Mouse (Mus musculus): ENCODE measurements around the gene Asb10.
A peak's percentile ranks its signal among the peaks of the same experiment; 100 is the strongest.
"Not testable (repeated sequence)": the region's sequence is repeated elsewhere in the genome, so short reads cannot be mapped to it uniquely, and the experiment has no call there.

The Asb10 gene

DNA sequence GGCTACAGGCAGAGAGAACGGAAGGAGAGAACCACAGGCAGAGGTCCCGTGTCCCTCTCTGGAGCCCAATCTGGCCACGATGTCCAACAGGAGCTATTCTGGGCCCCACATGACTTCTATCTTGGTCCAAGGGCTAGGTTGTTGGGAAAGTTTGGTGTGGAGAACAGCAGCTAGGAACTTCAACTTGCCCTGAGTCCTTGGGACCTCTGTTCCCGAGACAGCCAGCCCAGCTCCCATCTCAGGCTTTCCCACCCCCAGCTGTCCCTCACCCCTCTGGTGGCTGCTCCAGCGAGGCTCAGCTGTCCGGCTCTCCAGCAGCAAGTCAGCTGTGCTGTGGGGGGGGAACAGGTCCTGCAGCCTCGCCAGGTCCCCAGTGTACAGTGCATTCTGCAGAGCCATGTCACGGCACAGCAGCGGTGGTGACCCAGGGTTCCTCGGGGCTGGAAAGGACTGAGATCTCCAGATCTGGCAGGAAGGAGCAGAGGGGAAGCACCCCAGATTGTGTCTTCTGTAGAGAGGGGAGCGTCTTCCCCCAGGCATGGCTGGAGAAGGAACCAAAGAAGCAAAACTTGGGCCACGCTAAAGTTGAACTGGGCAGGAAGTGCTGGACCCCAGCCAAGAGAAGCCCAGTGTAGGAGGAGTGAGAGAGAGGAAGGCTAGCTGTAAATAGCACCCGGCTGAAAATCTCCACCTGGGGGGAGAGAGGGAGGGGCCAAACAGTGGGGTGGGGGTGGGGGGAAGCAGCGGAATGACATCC is at the start of gene Asb10:
Asb10 (minus strand) TSS at position 592 of the 757 bp plus-strand sequence.
- no peak for DNase-seq

DNA sequence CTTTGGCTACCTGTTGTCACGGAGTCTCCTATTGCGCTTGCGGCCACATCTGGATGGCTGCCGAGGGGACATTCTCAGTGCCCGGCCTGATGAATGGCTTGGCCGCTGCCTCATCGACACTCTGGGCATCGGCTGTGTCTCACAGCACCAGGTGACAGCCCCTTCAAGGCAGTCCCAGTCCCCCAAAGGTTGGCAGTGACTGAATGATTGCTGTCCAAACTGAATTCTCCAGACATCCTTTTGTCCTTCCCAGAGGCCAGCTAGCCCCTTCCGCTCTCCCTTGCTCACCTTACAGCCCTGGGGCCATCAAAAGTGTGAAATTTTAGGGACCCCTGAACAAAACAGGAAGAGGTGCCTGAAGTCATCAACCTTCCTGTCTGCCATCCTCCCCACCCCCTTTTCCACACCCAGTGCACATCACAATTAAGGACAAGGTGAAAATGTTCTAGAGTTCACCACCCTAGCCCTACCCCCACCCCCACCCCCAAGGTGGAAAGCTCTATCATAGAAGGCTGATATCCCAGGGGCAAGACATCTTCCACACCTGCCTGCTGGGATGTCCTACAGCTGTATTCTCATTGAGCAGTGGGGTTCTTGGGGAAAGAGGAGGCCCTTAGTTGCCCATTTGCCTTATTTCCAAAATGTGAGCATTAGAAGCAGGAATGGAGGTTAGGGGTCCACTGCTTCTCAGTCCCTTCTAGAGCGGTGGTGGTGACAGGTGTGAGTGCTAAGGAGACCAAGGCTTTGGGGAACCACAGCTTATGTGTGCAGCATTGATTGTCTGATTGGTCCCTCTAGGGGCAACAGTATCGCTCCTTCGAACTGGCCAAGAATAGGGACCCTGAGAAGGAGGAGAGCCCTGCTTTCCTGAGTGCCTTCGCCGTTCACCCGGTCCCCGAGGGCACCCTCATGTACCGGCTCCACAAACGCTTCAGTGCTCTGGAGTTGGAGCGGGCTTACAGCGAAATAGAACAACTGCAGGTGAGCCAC is 49.0 kb upstream of the Asb10 start:
- DNase-seq, result no peak

DNA sequence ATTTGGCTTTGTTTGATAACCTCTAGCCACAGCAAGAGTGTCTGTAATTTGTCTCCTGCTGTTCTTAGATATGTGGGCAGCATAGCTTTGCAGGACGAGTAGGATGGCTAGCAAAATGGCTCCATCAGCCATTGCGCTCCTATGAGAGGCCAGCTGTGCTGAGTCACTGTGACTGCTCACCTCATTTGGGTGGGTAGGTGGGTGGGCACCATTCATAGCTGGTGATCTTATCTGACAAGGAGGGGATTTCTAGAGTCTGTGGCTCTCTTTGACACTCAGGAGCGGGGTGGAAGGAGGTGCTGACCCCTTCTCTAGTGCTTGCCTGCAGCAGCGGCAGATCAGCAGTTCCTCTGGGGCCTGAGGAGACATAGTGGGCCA is 46.4 kb upstream of the Asb10 start:
- no peak for DNase-seq

DNA sequence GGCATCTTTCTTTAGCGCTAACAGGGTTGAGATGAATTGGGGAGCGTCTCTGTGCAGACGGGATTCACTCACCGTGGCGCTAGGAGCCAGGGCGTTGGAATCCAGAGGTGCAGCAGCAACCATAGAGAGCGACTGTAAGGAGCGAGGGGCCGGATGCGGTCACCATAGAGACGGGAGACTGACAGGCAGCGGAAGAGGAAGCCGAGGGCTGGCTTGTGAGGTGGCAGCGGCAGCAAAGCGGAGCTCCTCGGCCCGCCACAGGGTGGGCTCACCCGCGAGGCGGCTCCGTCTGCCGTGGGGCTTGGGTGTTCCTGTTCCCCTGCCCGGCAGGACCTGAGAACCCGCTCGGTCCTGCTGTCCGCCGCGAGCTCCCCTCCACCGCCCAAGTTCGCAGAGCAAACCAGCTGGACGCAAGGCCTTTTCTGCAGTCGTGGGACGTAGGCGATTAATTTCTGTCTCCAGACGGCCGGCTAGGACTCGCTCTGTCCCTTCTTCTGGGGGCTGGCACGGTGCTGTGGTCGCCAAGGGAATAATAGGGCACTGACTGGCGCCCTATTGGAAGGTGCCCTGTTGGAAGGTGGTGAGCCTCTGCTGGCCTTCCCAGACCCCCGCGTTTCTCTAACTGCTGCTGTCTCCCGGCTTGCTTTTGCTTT is 45.9 kb upstream of the Asb10 start, which contains the start of gene Chpf2:
Chpf2 (plus strand) TSS at position 195 of the 653 bp plus-strand sequence.
- DNase-seq, result peak; percentile 86 to 88

DNA sequence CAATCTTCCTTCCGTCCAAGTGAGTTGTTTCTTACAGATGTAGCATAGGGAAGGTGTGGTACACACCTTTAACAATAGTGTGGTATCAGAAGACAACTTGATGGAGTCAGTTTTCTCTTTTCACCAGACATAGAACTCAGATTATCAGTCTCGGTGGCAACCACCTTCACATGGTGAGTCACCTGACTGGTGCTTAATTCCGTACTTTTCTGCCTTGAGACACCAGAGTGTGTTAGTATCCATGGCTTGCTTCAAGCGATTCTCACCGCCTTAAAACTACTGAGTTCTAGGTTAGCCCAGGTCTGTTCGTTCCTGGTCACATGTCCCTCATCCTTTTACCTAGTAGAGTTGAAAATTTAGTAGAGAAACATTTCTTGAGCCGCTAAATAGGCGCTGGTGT is 45.3 kb upstream of the Asb10 start:
- no peak for DNase-seq

DNA sequence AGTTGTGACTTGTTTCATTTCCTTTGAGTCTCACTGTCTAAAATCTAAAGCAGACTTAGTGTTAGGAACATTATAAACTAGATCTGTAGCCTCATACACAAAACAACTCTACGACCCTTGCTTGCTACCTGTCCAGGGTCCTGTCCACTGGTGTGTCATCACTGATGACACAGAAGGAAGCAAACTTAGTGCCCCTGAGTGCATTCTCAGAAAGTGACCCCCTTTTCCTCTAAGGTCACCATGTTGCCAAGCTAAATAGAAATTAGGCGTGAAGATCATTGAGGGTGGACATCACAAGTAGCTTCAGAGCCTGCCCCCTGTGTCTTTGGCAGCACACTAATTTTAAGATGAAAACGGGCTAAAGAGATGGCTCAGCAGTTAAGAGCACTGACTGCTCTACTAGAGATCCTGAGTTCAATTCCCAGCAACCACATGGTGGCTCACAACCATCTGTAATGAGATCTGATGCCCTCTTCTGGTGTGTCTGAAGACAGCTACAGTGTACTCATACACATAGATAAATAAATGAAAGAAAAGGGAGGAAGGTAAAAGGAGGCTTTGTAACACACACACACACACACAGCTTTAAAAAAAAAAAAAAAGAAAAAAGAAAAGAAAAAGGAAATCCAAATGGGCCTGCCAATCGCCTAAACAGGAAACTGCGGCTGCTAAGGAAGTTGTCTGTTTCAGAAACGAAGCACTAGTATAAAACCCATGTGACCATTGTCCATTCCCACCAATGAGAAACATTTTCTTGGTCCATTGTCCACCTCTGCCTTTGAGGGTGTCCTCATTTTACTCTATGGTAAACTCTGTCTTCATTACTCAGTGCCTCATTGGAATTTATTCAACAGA is 37.6 kb upstream of the Asb10 start:
- no peak for DNase-seq

DNA sequence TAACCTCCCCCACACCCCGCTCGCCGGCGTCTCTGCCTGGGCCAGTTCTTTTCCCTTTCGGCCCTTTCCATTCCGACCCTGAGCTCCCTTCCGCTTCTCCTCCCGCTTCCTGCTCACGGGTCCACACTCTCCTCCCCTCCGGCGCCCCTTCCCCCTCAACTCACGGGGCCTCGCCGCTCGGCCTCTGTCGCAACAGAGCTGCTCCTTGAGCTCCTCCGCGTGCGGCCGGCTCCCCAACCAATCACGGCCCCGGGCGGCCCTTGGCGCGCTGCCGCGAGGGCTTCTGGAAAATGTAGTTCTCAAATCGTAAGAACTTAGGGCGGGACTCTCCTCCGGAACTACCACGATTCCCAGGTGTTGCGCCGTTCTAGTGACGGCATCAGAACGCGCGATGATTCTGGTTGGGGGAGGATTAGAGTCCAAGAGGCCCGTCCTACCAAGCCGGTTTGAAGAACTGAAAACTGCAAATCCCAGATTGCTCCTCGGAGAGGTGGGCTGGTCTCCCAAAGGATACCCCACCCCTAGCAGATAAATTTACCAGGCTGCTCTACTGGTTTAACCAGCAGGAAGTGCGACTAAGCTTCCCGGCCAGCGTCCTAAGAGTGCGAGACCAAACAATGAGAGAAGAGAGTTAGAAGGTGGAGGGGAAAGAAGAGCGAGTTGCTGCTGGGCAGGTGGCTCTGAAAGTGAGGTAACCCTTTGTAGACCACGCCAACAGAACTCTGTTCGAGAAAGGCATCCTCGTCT is 36.6 kb upstream of the Asb10 start, which contains the start of gene Abcf2:
Abcf2 (minus strand) TSS at position 285 of the 747 bp plus-strand sequence.
- peak; percentile 98 to 99 for DNase-seq

DNA sequence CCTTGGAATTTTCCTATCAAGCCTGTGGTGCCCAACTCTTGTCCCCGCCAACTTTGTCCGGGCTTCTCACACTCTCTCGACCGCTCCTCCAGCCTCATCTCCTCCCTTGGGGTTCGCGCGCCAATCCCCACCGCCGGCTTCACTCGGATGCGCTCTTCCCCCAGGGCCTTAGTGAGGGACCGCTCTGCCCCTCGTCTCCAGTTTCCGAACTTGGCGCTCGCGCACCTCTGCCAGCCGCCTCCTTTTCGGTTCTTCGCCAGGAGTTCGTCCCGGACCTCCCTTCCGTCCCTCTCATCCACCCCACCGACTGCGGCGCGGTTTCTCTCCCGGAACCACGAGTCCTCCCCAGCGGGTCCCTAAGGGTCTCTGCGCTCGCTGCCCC is 36.0 kb upstream of the Asb10 start:
- peak in 1 of 2 experiments; percentile 33 for DNase-seq

DNA sequence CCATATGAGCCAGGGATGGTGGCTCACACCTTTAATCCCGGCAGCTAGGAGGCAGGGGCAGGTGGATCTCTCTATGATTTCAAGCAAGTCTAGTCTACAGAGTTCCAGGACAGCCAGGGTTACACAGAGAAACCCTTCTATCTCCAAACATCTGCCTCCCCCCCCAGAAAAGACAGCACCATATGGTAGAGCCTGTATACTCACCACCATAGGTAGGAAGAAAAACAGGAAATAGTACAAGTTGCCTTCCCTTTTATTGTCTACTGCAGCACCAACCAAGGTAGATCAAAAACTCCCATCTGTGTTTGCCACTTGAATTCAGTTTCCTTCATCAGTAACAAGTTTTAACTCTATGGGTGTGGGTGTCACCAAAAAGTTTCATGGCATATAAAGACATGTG is 35.2 kb upstream of the Asb10 start:
- DNase-seq, result no peak

DNA sequence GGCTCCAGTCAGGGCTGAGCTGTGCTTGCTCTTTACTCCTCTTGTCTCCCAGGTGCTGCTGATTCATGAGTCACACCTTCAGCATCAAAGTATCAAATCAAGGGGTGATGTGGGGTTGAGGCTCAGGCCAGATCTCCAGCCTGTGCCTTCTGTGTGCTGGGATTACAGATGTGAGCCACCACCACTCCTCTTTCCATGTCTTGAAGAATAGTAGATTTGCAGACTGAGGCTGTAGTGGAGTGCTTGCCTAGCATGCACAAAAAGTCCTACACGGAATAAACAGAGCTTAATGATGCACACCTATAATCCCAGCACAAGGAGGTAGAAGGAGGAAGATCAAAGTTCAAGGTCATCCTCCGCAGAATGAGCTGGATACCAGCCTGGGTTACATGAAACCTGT is 15.9 kb upstream of the Asb10 start, which contains the start of gene 4931409K22Rik:
4931409K22Rik (minus strand) TSS at position 101 of the 400 bp plus-strand sequence.
- no peak for DNase-seq

DNA sequence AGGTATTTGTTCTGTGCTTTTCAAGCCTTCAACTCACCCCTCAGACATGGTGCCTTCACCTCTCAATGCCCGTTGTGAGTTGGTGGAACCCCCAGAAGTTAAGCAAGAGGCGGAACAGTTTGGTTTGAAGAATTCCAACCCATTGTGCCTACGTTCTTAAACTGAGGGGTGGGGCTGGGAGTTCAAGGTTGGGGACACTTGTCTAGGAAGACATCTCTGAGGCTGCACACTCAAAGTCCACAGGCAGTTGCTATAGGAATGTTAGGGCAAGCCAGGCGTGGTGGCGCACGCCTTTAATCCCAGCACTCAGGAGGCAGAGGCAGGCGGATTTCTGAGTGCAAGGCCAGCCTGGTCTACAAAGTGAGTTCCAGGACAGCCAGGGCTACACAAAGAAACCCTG is 14.6 kb upstream of the Asb10 start:
- not testable (repeated sequence) for DNase-seq

DNA sequence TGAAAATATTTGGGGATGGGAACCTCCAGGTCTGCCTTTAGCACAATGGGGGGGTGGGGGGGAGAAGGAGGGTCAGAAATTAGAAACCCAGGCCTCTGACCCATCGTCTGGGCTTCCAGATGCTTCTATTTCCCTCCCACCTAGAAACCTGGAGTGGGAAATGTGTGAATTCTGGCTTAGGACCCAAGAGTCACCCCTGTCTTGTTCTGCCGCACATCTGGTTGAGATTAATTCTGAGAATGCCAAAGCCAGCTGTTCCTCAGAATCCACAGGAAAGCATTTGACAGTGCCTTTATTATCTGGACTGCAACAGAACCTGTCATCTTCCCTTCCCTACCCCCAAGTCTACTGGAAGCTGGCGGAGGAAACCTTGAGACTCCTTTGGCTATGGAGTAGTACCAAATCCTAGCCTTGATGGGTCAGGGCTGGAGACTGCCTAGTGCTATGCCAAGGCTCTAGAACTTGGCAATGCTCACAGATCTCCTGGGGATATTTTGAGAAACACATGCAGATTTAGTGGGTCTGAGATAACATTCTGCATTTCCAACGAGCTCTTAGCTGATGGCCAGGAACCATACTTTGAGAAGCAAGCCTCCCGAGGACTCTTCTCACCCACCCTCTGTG is 13.0 kb upstream of the Asb10 start:
- no peak for DNase-seq

DNA sequence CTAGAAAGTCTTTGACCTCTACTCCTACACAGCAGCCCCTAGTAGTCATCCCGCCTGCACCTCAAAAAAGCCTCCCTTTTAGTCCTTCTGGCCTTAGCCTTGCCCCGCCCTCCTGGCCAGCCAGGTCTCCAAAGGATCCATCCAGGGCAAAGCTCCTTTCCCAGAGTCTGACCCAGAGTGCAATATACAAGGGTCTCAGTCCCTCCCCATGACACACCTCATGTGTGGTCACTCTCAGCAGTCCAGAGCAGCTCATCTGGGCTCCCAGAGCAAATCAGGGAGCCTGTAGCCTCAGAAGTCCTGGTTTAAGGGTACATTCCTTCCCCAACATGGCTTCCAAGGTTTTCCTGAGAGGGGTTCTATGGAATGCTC is 10.5 kb upstream of the Asb10 start:
- DNase-seq, result no peak

DNA sequence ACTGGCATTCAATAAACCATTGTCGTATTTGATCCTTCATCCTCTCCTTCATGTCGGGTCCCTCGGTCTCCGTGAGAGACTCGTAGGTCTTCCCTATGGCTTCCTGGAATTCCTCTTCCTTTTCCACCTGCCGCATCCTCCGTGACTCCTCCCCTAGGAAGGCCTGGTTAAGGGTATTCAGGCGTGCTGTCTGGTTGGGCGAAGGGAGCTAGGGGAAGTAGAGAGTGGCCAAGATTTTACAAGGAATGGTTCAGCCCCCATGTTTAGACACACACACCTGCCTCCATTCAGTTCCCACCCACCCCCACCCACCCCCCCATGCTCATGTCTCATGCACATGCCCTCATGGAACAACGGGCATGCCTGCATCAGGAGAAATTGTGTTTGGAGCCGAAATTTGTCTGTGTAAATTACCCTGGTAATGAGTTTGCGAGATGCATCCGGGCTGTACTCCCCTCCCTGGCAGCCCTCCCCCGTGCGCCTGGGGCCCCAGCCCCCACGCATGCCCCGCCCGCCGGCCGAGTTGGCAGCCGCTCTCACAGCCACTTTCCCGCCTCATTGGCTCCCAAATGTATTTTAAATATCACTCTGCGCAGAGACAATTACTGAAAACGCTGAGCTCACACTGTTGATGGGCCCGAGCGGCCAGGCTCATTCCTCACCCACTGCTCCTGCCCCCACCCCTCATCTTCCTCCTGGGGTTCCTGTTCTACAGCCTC is 10.0 kb upstream of the Asb10 start:
- no peak for DNase-seq

DNA sequence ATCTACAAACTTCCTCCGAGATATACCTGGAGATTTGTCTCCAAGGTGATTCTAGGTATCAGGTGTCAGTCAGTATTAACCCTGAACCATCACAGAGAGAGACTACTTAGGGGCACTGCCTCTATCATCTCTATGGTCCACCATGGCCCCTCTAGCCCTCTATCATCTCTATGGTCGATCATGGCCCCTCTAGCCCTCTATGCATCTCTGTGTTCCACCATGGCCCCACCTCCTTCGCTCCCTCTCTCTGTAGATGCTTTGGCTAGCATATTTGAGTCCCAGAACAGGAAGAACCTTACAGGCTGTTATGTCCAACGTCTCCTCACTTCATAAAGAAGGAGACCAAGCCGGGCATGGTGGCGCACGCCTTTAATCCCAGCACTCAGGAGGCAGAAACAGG is 1.9 kb upstream of the Asb10 start:
- DNase-seq, result no peak

DNA sequence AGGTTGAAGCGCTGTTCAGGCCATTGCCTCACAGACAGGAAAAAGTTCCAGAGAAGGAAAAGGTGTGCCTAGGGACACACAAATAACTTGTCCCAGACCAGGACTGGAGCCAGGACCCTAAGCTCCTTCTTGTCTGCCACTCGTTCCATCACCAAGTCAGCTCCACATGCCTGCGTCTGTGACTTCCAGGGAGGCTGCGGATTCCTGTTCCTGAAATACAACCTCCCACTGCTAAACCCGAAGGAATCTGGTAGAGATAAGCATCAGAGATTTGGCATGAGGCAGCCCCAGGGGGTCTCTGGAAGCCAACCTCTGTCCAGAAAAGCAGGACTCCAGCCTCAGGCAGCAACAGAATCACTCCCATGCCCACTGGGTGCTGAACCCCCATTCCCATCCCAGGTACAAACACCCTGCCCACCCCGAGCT is 379 bp upstream of the Asb10 start:
- DNase-seq, result no peak

DNA sequence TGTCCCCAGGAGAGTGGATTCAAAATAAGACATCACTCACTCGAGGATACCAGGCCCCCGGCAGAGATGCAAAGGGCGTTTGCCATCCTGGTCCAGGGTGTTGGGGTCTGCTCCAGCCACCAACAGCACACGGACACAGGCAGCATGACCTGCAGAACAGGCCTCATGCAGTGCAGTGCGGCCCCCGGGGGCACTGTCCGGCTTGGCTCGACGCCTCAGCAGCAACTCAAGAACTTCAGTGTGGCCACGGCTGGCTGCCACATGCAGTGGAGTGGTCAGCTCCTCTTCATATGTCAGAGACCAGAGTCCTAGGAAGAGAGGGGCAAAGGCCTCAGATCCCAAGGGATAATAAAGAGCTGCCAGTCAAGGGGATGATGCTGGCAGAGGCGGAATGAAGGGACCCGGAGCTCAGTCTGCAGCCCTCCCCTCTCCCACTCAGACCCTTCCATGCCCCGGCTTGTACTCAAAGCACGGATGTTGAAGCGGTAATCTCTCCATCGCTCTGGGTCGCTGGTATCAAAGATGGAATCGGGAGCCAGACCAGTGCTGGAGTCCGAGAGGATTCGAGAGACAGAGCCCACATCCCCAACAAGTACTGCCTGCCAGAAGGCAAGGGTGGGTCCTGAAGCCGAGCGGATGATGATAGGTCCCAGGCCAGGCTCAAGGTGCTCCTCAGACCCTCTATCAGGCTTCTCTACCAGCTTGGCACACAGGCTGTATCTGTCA is 1.0 kb downstream of the Asb10 start:
- no peak for DNase-seq

DNA sequence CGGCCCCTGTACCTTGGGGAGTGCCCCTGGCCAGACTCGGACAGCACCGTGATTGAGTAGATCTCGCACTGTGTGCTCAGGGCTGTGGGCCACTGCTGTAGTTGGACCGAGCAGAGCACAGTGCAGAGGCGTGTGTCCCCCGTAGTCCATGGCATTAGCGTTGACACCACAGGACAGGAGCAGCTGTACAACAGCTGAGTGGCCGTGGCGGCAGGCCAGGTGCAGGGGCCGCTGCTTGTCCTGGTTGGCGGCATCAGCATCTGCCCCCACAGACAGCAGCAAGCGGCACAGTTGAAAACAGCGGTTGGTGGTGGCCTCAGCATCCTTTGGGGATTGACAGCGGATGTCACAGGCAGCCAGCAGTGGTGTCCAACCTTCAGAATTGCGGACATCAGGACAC is 3.2 kb downstream of the Asb10 start:
- DNase-seq, result no peak

DNA sequence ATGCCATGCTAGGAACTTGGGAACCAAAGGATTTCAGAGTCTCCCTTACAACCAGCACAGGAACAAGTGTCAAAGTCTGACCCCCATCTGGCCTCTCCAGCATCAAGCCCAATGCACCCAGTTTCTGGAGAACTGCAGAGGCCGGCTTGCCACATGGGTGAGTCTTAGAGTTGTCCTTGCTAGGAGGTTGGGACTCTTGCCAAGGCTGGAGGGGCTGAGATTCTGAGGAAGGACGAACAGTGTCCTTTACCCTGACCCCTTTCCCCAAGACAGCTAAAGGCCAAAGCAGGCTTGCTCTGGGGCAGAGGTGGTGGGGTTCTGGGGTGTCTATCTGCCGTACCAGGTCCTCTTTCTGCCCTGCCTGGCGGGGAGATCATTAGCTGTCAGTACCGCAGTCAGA is 4.3 kb downstream of the Asb10 start:
- no peak for DNase-seq

DNA sequence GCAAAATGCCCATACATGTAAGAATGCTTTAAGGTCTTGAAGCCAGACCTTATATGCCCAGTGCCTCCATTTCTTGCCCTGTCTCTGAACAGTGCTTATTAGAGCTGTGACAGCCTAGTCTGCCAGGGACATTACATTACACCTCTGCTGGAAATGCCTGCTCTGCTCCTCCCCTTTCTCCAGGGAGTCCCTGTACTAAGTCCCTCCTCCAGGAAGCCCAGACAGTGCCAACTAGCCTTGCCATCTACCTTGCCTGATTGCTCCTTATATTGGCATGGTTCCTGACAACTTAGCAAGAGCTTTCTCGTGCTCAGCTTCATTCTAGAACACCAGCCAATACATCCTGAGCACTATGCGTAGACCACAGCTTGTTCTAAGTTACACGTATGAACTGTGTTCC is 5.0 kb downstream of the Asb10 start:
- no peak for DNase-seq
